Comparison of ENCODE assay signal across 9 mouse cellular contexts in the genomic region with DNA sequence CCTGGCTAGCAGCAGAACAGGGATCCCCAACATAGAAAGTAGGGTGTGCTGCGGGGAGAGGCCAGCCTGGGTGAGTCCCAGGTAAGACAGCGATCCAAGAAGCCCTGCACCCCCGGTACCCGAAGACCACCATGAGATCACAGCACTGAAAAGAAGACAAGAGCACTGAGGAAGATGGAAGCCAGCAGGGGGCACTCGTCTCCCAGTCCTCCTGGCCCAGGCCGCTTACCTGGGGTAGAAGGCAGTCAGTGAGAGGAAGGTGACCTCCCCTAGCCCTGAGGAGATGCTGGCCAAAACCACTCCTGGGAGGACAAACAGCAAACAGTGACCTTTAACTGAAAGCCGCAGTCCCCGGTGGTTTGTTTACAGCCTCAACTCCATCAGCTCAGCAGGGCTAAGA. TPM values are rescaled to one million over a fixed set of nuclear protein-coding genes. Genes with fewer than 3 reads are reported as not detected.
DNase-seq lines count a peak whose midpoint lies in the region; ATAC-seq and TF ChIP-seq lines count a peak whose summit lies in the region.
"Had no signal": no experiment of that assay in that cellular context is flagged by ENCODE, and none has a peak within 500 bp of the region (broad histone marks: within the 10 kb centered on the region; RNA-seq: fewer than 3 reads in every experiment).

No protein-coding gene starts in this region.

- H3K4me3 ChIP-seq in intestine, embryonic 14.5 days (ENCODE audit: low read depth, low read length) = no peak overlapping the region
- H3K4me3 ChIP-seq in intestine, embryonic 16.5 days (ENCODE audit: low read length) = no peak overlapping the region
- H3K4me3 ChIP-seq in C2C12 (ENCODE audit: insufficient read depth, poor library complexity, severe bottlenecking) = no peak overlapping the region
- H3K4me3 ChIP-seq in liver, postnatal 0 days (ENCODE audit: low read depth, low read length) = no peak overlapping the region

- H3K4me1 ChIP-seq in intestine, embryonic 14.5 days (replicated peaks; ENCODE audit: control insufficient read depth, insufficient read depth, low read length) = peaks cover 3% of the 10 kb centered on the region; the same call in 1 of the 2 replicates
- H3K4me1 ChIP-seq in intestine, embryonic 16.5 days (ENCODE audit: control insufficient read depth, insufficient read depth, low read length) = peaks cover 4% of the 10 kb centered on the region
- H3K4me1 ChIP-seq in liver, postnatal 0 days (ENCODE audit: insufficient read depth) = peaks cover 13% of the 10 kb centered on the region

- no peaks in the 10 kb centered on the region for H3K79me2 ChIP-seq in C2C12 (ENCODE audit: control insufficient read depth, insufficient read depth)

- 62% methylated on average over 8 of the region's 8 CpGs for WGBS in intestine, embryonic 14.5 days
- WGBS in intestine, embryonic 16.5 days = 51% methylated on average over 8 of the region's 8 CpGs
- 72% methylated on average over 8 of the region's 8 CpGs for WGBS in liver, postnatal 0 days (ENCODE audit: insufficient replicate concordance)

- ATAC-seq in intestine, embryonic 14.5 days (replicated peaks; ENCODE audit: low FRiP score, low TSS enrichment, low read depth) = no peak
- no peak for ATAC-seq in intestine, embryonic 16.5 days
- no peak for ATAC-seq in liver, postnatal 0 days
- no peak for ATAC-seq in erythroid progenitor cell, adult 5-6 weeks (replicated peaks; ENCODE audit: low FRiP score, poor library complexity, severe bottlenecking)

- H3K9me3 ChIP-seq in intestine, embryonic 14.5 days (ENCODE audit: control insufficient read depth, low read length) = no peaks in the 10 kb centered on the region
- no peaks in the 10 kb centered on the region for H3K9me3 ChIP-seq in intestine, embryonic 16.5 days (ENCODE audit: control insufficient read depth, low read length)
- no peaks in the 10 kb centered on the region for H3K9me3 ChIP-seq in liver, postnatal 0 days (ENCODE audit: low read length)

- TF ChIP-seq CTCF in C2C12 (IDR thresholded peaks at IDR 0.05; ENCODE audit: control insufficient read depth, insufficient read depth, insufficient read length) = peak; percentile 44
- TF ChIP-seq CTCF in liver, postnatal 0 days (IDR thresholded peaks at IDR 0.05; ENCODE audit: low read depth) = peak; percentile 72

- no peak overlapping the region for H3K27ac ChIP-seq in intestine, embryonic 14.5 days (ENCODE audit: low read depth)
- H3K27ac ChIP-seq in intestine, embryonic 16.5 days (ENCODE audit: low read length) = no peak overlapping the region
- H3K27ac ChIP-seq in liver, postnatal 0 days (ENCODE audit: low read depth) = no peak overlapping the region

- TF ChIP-seq EP300 in liver, postnatal 0 days (IDR thresholded peaks at IDR 0.05; ENCODE audit: low read depth) = no peak

- H3K36me3 ChIP-seq in intestine, embryonic 14.5 days (ENCODE audit: control insufficient read depth, insufficient read depth, low read length) = peaks cover 20% of the 10 kb centered on the region
- peaks cover 5% of the 10 kb centered on the region; the same call in 1 of the 2 replicates for H3K36me3 ChIP-seq in intestine, embryonic 16.5 days (ENCODE audit: control insufficient read depth, insufficient read depth, low read length)
- no peaks in the 10 kb centered on the region for H3K36me3 ChIP-seq in C2C12 (ENCODE audit: control insufficient read depth, insufficient read depth)
- H3K36me3 ChIP-seq in liver, postnatal 0 days (replicated peaks; ENCODE audit: insufficient read depth, low read length) = peaks cover 16% of the 10 kb centered on the region

- no peaks in the 10 kb centered on the region for H3K27me3 ChIP-seq in intestine, embryonic 14.5 days (replicated peaks; ENCODE audit: control insufficient read depth, insufficient read depth, low read length)
- H3K27me3 ChIP-seq in intestine, embryonic 16.5 days (replicated peaks; ENCODE audit: control insufficient read depth, insufficient read depth, low read length) = no peaks in the 10 kb centered on the region
- H3K27me3 ChIP-seq in C2C12 (ENCODE audit: control insufficient read depth, insufficient read depth, insufficient read length) = no peaks in the 10 kb centered on the region
- no peaks in the 10 kb centered on the region for H3K27me3 ChIP-seq in liver, postnatal 0 days (ENCODE audit: insufficient read depth, low read length)

- H3K4me2 ChIP-seq in intestine, embryonic 14.5 days (ENCODE audit: low read length) = no peak overlapping the region
- H3K4me2 ChIP-seq in intestine, embryonic 16.5 days (ENCODE audit: low read depth, low read length) = no peak overlapping the region
- no peak overlapping the region for H3K4me2 ChIP-seq in liver, postnatal 0 days (ENCODE audit: low read depth, low read length)

- H3K79me3 ChIP-seq in C2C12 (ENCODE audit: low read depth) = no peaks in the 10 kb centered on the region

- DNase-seq in intestine, embryonic 14.5 days (ENCODE audit: low spot score) = peak; percentile 74
- DNase-seq in 3T3-L1 (ENCODE audit: low read depth, low spot score) = peak; percentile 55
- DNase-seq in embryo, embryonic 10 days (ENCODE audit: low spot score) = peak; percentile 34
- peak; percentile 58 for DNase-seq in liver, postnatal 0 days
- DNase-seq in thymus, postnatal 0 days (ENCODE audit: low spot score) = peak; percentile 43

- H3K9ac ChIP-seq in intestine, embryonic 14.5 days (ENCODE audit: low read length) = no peak overlapping the region
- H3K9ac ChIP-seq in intestine, embryonic 16.5 days (ENCODE audit: low read depth, low read length) = no peak overlapping the region
- H3K9ac ChIP-seq in liver, postnatal 0 days (replicated peaks) = no peak overlapping the region

- H3ac ChIP-seq in C2C12 (ENCODE audit: control insufficient read depth, insufficient read length, low read depth) = no peak overlapping the region

TF ChIP-seq in C2C12, 6 proteins besides CTCF, POLR2A, EP300 and RAD21:
- TF ChIP-seq MYOG (IDR thresholded peaks at IDR 0.05; ENCODE audit: control insufficient read depth, extremely low read depth, insufficient read length) (no peak), USF1 (IDR thresholded peaks at IDR 0.05; ENCODE audit: low read depth) (no peak), CEBPB (IDR thresholded peaks at IDR 0.05; ENCODE audit: low read depth) (no peak), MYOD1 (IDR thresholded peaks at IDR 0.05; ENCODE audit: control insufficient read depth, insufficient read length, low read depth) (no peak), FOSL1 (IDR thresholded peaks at IDR 0.05; ENCODE audit: insufficient read depth, low read length, poor library complexity, severe bottlenecking) (no peak), MAX (IDR thresholded peaks at IDR 0.05) (no peak)
TF ChIP-seq in C2C12: peak in this region for 0.

RNA-seq across cellular contexts. Expression of a gene that starts 5.6 kb away (rescaled TPM):
- polyA plus RNA-seq in intestine, embryonic 14.5 days (2014; fragmentation: Nextera tagmentation; extraction: Ambion mirVana) = 0.60 and 1.1 TPM in 2 replicates
- polyA plus RNA-seq in intestine, embryonic 16.5 days (2015; fragmentation: Nextera tagmentation; extraction: Ambion mirVana) = 0.65 and 1.5 TPM in 2 replicates
- 2.0 TPM for polyA plus RNA-seq in C2C12 (2012; fragmentation: generic; extraction: Trizol)
- polyA plus RNA-seq in liver, postnatal 0 days (2015; fragmentation: Nextera tagmentation; extraction: Ambion mirVana) = 3.0 and 4.0 TPM in 2 replicates
- polyA plus RNA-seq in thymus, postnatal 0 days (2015; fragmentation: Nextera tagmentation; extraction: Ambion mirVana) = 1.2 TPM in 2 replicates
- total RNA-seq in erythroid progenitor cell, adult 5-6 weeks (2015; ENCODE audit: low replicate concordance) = 5.9 and 12.3 TPM in 2 replicates
- total RNA-seq in erythroid progenitor cell, adult 5-6 weeks (2017; ENCODE audit: low replicate concordance) = 3.2 and 6.1 TPM in 2 replicates

RNA-seq across cellular contexts. Expression of a gene that starts 6.4 kb away (rescaled TPM):
- 24.3 and 30.3 TPM in 2 replicates for polyA plus RNA-seq in intestine, embryonic 14.5 days (2014; fragmentation: Nextera tagmentation; extraction: Ambion mirVana)
- 44.7 and 54.7 TPM in 2 replicates for polyA plus RNA-seq in intestine, embryonic 16.5 days (2015; fragmentation: Nextera tagmentation; extraction: Ambion mirVana)
- 4.5 TPM for polyA plus RNA-seq in C2C12 (2012; fragmentation: generic; extraction: Trizol)
- 12.3 and 14.6 TPM in 2 replicates for polyA plus RNA-seq in liver, postnatal 0 days (2015; fragmentation: Nextera tagmentation; extraction: Ambion mirVana)
- polyA plus RNA-seq in thymus, postnatal 0 days (2015; fragmentation: Nextera tagmentation; extraction: Ambion mirVana) = 28.2 and 30.2 TPM in 2 replicates
- total RNA-seq in erythroid progenitor cell, adult 5-6 weeks (2015; ENCODE audit: low replicate concordance) = 2.9 and 17.2 TPM in 2 replicates
- total RNA-seq in erythroid progenitor cell, adult 5-6 weeks (2017; ENCODE audit: low replicate concordance) = 1.9 and 3.9 TPM in 2 replicates

RNA-seq across cellular contexts. Expression of a gene that starts 13.0 kb away (rescaled TPM):
- 184 and 188 TPM in 2 replicates for polyA plus RNA-seq in intestine, embryonic 14.5 days (2014; fragmentation: Nextera tagmentation; extraction: Ambion mirVana)
- 180 and 194 TPM in 2 replicates for polyA plus RNA-seq in intestine, embryonic 16.5 days (2015; fragmentation: Nextera tagmentation; extraction: Ambion mirVana)
- 228 TPM for polyA plus RNA-seq in C2C12 (2012; fragmentation: generic; extraction: Trizol)
- 78.4 and 90.9 TPM in 2 replicates for polyA plus RNA-seq in liver, postnatal 0 days (2015; fragmentation: Nextera tagmentation; extraction: Ambion mirVana)
- polyA plus RNA-seq in thymus, postnatal 0 days (2015; fragmentation: Nextera tagmentation; extraction: Ambion mirVana) = 246 and 259 TPM in 2 replicates
- total RNA-seq in erythroid progenitor cell, adult 5-6 weeks (2015; ENCODE audit: low replicate concordance) = 42.3 and 63.8 TPM in 2 replicates
- total RNA-seq in erythroid progenitor cell, adult 5-6 weeks (2017; ENCODE audit: low replicate concordance) = 77.8 and 113 TPM in 2 replicates

RNA-seq across cellular contexts. Expression of a gene that starts 15.6 kb away (rescaled TPM):
- polyA plus RNA-seq in intestine, embryonic 14.5 days (2014; fragmentation: Nextera tagmentation; extraction: Ambion mirVana) = not detected in 2 replicates
- not detected in 2 replicates for polyA plus RNA-seq in intestine, embryonic 16.5 days (2015; fragmentation: Nextera tagmentation; extraction: Ambion mirVana)
- not detected for polyA plus RNA-seq in C2C12 (2012; fragmentation: generic; extraction: Trizol)
- 0.18 and 0.21 TPM in 2 replicates for polyA plus RNA-seq in liver, postnatal 0 days (2015; fragmentation: Nextera tagmentation; extraction: Ambion mirVana)
- polyA plus RNA-seq in thymus, postnatal 0 days (2015; fragmentation: Nextera tagmentation; extraction: Ambion mirVana) = 0.54 and 0.85 TPM in 2 replicates
- total RNA-seq in erythroid progenitor cell, adult 5-6 weeks (2015; ENCODE audit: low replicate concordance) = 1.3 TPM in 1 of 2 replicates, not detected in the other
- total RNA-seq in erythroid progenitor cell, adult 5-6 weeks (2017; ENCODE audit: low replicate concordance) = not detected in 2 replicates
- polyA plus RNA-seq: gonadal fat pad, adult 2 months had no signal

RNA-seq across cellular contexts. Expression of a gene that starts 51.5 kb away (rescaled TPM):
- 6.6 and 27.3 TPM in 2 replicates for polyA plus RNA-seq in intestine, embryonic 14.5 days (2014; fragmentation: Nextera tagmentation; extraction: Ambion mirVana)
- polyA plus RNA-seq in intestine, embryonic 16.5 days (2015; fragmentation: Nextera tagmentation; extraction: Ambion mirVana) = 70.8 and 73.3 TPM in 2 replicates
- 49.9 TPM for polyA plus RNA-seq in C2C12 (2012; fragmentation: generic; extraction: Trizol)
- 4.0 and 4.5 TPM in 2 replicates for polyA plus RNA-seq in liver, postnatal 0 days (2015; fragmentation: Nextera tagmentation; extraction: Ambion mirVana)
- 15.1 and 16.4 TPM in 2 replicates for polyA plus RNA-seq in thymus, postnatal 0 days (2015; fragmentation: Nextera tagmentation; extraction: Ambion mirVana)
- 2.5 TPM in 1 of 2 replicates, not detected in the other for total RNA-seq in erythroid progenitor cell, adult 5-6 weeks (2015; ENCODE audit: low replicate concordance)
- total RNA-seq in erythroid progenitor cell, adult 5-6 weeks (2017; ENCODE audit: low replicate concordance) = 1.2 and 15.8 TPM in 2 replicates
